Mouse (Mus musculus): ENCODE results near the gene Swi5. TPM values are rescaled to one million over a fixed set of nuclear protein-coding genes. Genes with fewer than 3 reads are reported as not detected.
A peak's percentile ranks its signal among the peaks of the same experiment; 100 is the strongest.
"Not testable (repeated sequence)": the region's sequence is repeated elsewhere in the genome, so short reads cannot be mapped to it uniquely, and the experiment has no call there.

Swi5 gene
- total RNA-seq, 1 experiment: 280 TPM

GRCm38 (mm10) chr2:32304145-32304832 lies 16.4 kb upstream of the Swi5 start:
- in situ Hi-C loops (cut with MboI; ENCODE audit: low sequenced_read_pairs in 2 of 2, unreplicated experiment in 2 of 2): no loop called here
- Histone ChIP-seq H3K36me3 (ENCODE audit: control insufficient read depth, insufficient read depth, low read length, poor library complexity, severe bottlenecking) (peaks cover 48% of the 10 kb centered on the region), H3K9ac (ENCODE audit: insufficient read depth, low read depth, low read length, poor library complexity, severe bottlenecking) (no peak overlapping the region), H3K4me3 (ENCODE audit: insufficient read depth in 1 of 2, low read depth in 1 of 2, low read length in 2 of 2, poor library complexity in 1 of 2, severe bottlenecking in 1 of 2) (no peak overlapping the region), H3K27ac (ENCODE audit: insufficient read depth, low read depth, low read length, poor library complexity, severe bottlenecking) (no peak overlapping the region), H3K9me3 (ENCODE audit: control insufficient read depth, insufficient read depth, low read depth, low read length) (no peaks in the 10 kb centered on the region), H3K4me1 (ENCODE audit: control insufficient read depth in 2 of 2, insufficient read depth in 2 of 2, low read length in 2 of 2, poor library complexity in 1 of 2) (peaks cover 0 to 2% of the 10 kb centered on the region in 2 experiments; a peak in 1 of 4 replicates)
- peak; percentile 41 for DNase-seq (ENCODE audit: low read depth, low spot score)
- TF ChIP-seq ZC3H11A (IDR thresholded peaks at IDR 0.05; ENCODE audit: borderline replicate concordance, low read depth, low read length) (no peak), HCFC1 (IDR thresholded peaks at IDR 0.05; ENCODE audit: borderline replicate concordance, insufficient read depth, low read length) (no peak), MAFK (IDR thresholded peaks at IDR 0.05; ENCODE audit: insufficient read depth, low read depth, low read length) (no peak)

DNA sequence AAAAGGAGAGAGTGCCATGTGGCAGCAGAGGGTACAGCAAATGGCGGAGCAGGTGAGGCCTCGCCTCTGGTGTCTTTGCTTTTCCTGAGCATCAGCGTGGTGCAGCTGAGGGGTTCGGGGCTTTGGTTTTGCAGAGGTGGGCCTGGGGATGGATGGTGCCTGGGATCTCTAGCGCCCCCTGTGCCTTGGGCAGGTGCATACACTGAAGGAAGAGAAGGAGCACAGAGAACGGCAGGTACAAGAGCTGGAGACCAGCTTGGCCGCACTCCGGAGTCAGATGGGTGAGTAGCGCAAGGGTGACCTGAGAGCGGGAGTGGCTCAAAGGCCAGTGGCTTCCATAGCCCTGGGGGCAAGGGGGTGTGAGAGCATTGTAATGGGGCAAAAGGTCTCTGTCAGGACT lies 15.1 kb upstream of the Swi5 start:
- DNase-seq (ENCODE audit: low read depth, low spot score): no peak
- Histone ChIP-seq H3K4me3 (ENCODE audit: insufficient read depth in 1 of 2, low read depth in 1 of 2, low read length in 2 of 2, poor library complexity in 1 of 2, severe bottlenecking in 1 of 2) (no peak overlapping the region), H3K9ac (ENCODE audit: insufficient read depth, low read depth, low read length, poor library complexity, severe bottlenecking) (no peak overlapping the region), H3K4me1 (ENCODE audit: control insufficient read depth in 2 of 2, insufficient read depth in 2 of 2, low read length in 2 of 2, poor library complexity in 1 of 2) (peaks cover 0 to 2% of the 10 kb centered on the region in 2 experiments; a peak in 1 of 4 replicates), H3K9me3 (ENCODE audit: control insufficient read depth, insufficient read depth, low read depth, low read length) (no peaks in the 10 kb centered on the region), H3K27ac (ENCODE audit: insufficient read depth, low read depth, low read length, poor library complexity, severe bottlenecking) (no peak overlapping the region), H3K36me3 (ENCODE audit: control insufficient read depth, insufficient read depth, low read length, poor library complexity, severe bottlenecking) (peaks cover 46% of the 10 kb centered on the region)
- TF ChIP-seq CHD2 (IDR thresholded peaks at IDR 0.05; ENCODE audit: low read depth, low read length): no peak
- TF ChIP-seq ZNF384 (IDR thresholded peaks at IDR 0.05; ENCODE audit: low read depth, low read length): no peak
- TF ChIP-seq HCFC1 (IDR thresholded peaks at IDR 0.05; ENCODE audit: borderline replicate concordance, insufficient read depth, low read length): no peak
- TF ChIP-seq MAFK (IDR thresholded peaks at IDR 0.05; ENCODE audit: insufficient read depth, low read depth, low read length): no peak
- no peak for TF ChIP-seq ZC3H11A (IDR thresholded peaks at IDR 0.05; ENCODE audit: borderline replicate concordance, low read depth, low read length)
- in situ Hi-C loops (cut with MboI; ENCODE audit: low sequenced_read_pairs in 2 of 2, unreplicated experiment in 2 of 2): no loop called here

DNA sequence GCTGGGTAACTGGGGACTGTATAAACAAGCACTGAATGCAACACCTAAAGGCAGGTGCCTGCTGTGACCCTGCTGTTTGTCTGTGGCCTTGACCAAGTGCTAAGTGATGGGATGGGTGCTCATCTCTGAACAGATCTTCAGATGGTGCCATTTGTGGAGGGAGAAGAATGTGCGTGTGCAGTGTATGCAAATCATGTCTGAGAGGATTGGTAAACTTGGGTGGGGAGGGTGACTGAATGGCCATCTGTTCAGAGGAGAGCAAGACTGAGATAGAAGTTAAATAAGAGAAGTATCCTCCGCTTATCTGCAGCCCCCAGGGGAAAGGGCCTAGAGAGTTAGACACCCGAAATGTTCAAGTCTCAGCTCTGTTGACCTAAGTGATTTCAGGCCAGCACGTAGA lies 11.6 kb upstream of the Swi5 start:
- DNase-seq (ENCODE audit: low read depth, low spot score): no peak
- Histone ChIP-seq H3K9ac (ENCODE audit: insufficient read depth, low read depth, low read length, poor library complexity, severe bottlenecking) (no peak overlapping the region), H3K4me1 (ENCODE audit: control insufficient read depth in 2 of 2, insufficient read depth in 2 of 2, low read length in 2 of 2, poor library complexity in 1 of 2) (no peaks in the 10 kb centered on the region), H3K4me3 (ENCODE audit: insufficient read depth in 1 of 2, low read depth in 1 of 2, low read length in 2 of 2, poor library complexity in 1 of 2, severe bottlenecking in 1 of 2) (no peak overlapping the region), H3K27ac (ENCODE audit: insufficient read depth, low read depth, low read length, poor library complexity, severe bottlenecking) (no peak overlapping the region), H3K36me3 (ENCODE audit: control insufficient read depth, insufficient read depth, low read length, poor library complexity, severe bottlenecking) (peaks cover 31% of the 10 kb centered on the region), H3K9me3 (ENCODE audit: control insufficient read depth, insufficient read depth, low read depth, low read length) (no peaks in the 10 kb centered on the region)
- in situ Hi-C loops (cut with MboI; ENCODE audit: low sequenced_read_pairs in 2 of 2, unreplicated experiment in 2 of 2): no loop called here
- no peak for TF ChIP-seq MAFK (IDR thresholded peaks at IDR 0.05; ENCODE audit: insufficient read depth, low read depth, low read length)
- no peak for TF ChIP-seq ZC3H11A (IDR thresholded peaks at IDR 0.05; ENCODE audit: borderline replicate concordance, low read depth, low read length)
- no peak for TF ChIP-seq ZNF384 (IDR thresholded peaks at IDR 0.05; ENCODE audit: low read depth, low read length)
- no peak for TF ChIP-seq CHD2 (IDR thresholded peaks at IDR 0.05; ENCODE audit: low read depth, low read length)
- TF ChIP-seq HCFC1 (IDR thresholded peaks at IDR 0.05; ENCODE audit: borderline replicate concordance, insufficient read depth, low read length): no peak

GRCm38 (mm10) chr2:32295842-32296241 lies 8.0 kb upstream of the Swi5 start:
- H3K4me1 ChIP-seq (ENCODE audit: control insufficient read depth in 2 of 2, insufficient read depth in 2 of 2, low read length in 2 of 2, poor library complexity in 1 of 2); H3K27ac ChIP-seq (ENCODE audit: insufficient read depth, low read depth, low read length, poor library complexity, severe bottlenecking); in situ Hi-C loops (cut with MboI; ENCODE audit: low sequenced_read_pairs in 2 of 2, unreplicated experiment in 2 of 2); H3K4me3 ChIP-seq (ENCODE audit: insufficient read depth in 1 of 2, low read depth in 1 of 2, low read length in 2 of 2, poor library complexity in 1 of 2, severe bottlenecking in 1 of 2); H3K9me3 ChIP-seq (ENCODE audit: control insufficient read depth, insufficient read depth, low read depth, low read length); H3K9ac ChIP-seq (ENCODE audit: insufficient read depth, low read depth, low read length, poor library complexity, severe bottlenecking); DNase-seq (ENCODE audit: low read depth, low spot score): not testable (repeated sequence)
- peaks cover 17% of the 10 kb centered on the region for H3K36me3 ChIP-seq (ENCODE audit: control insufficient read depth, insufficient read depth, low read length, poor library complexity, severe bottlenecking)

- no peak for DNase-seq (ENCODE audit: low read depth, low spot score)
- H3K4me3 ChIP-seq (ENCODE audit: insufficient read depth in 1 of 2, low read depth in 1 of 2, low read length in 2 of 2, poor library complexity in 1 of 2, severe bottlenecking in 1 of 2): no peak overlapping the region
- in situ Hi-C loops (cut with MboI; ENCODE audit: low sequenced_read_pairs in 2 of 2, unreplicated experiment in 2 of 2): no loop called here
- no peak overlapping the region for H3K27ac ChIP-seq (ENCODE audit: insufficient read depth, low read depth, low read length, poor library complexity, severe bottlenecking)
- no peak overlapping the region for H3K9ac ChIP-seq (ENCODE audit: insufficient read depth, low read depth, low read length, poor library complexity, severe bottlenecking)
- H3K9me3 ChIP-seq (ENCODE audit: control insufficient read depth, insufficient read depth, low read depth, low read length): no peaks in the 10 kb centered on the region
- TF ChIP-seq CHD2 (IDR thresholded peaks at IDR 0.05; ENCODE audit: low read depth, low read length): no peak
- TF ChIP-seq ZC3H11A (IDR thresholded peaks at IDR 0.05; ENCODE audit: borderline replicate concordance, low read depth, low read length): no peak
- no peak for TF ChIP-seq ZNF384 (IDR thresholded peaks at IDR 0.05; ENCODE audit: low read depth, low read length)
- TF ChIP-seq MAFK (IDR thresholded peaks at IDR 0.05; ENCODE audit: insufficient read depth, low read depth, low read length): no peak
- TF ChIP-seq HCFC1 (IDR thresholded peaks at IDR 0.05; ENCODE audit: borderline replicate concordance, insufficient read depth, low read length): no peak
- H3K36me3 ChIP-seq (ENCODE audit: control insufficient read depth, insufficient read depth, low read length, poor library complexity, severe bottlenecking): peaks cover 17% of the 10 kb centered on the region
- no peaks in the 10 kb centered on the region for H3K4me1 ChIP-seq (ENCODE audit: control insufficient read depth in 2 of 2, insufficient read depth in 2 of 2, low read length in 2 of 2, poor library complexity in 1 of 2)
Observed at GRCm38 (mm10) chr2:32295285-32295684, 7.4 kb upstream of the Swi5 start.

All from ES-E14 (cell line).